Mouse (Mus musculus): ENCODE measurements at regions not wholly inside any gene's neighbourhood (a gene's known extent, or its start where the extent isn't known, plus 50 kb on each side); places are given as distances from the start of the nearest gene placed in this dataset.

DNA sequence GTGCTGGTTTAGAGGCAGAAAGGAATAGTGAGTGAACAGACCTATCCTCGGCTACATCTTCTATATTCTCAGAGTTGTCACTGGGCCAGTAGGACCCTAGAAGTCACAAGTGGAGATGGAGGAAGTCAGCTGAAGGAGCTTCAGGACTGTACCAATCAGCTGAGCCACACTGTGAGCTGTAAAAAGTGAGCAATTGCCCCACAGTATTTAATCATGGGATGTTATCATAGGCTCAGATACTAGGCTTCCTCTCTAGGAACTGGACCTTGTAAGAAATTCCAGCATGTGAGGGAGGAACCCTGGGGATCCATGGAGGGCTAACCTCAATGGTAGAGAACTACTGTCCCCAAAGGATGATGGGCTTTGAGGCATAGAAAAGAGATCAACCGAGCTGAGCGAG is 78.2 kb upstream of the Maf start:
- WGBS: 94% methylated on average over 3 of the region's 3 CpGs
- H3K79me2 ChIP-seq (ENCODE audit: control insufficient read depth, insufficient read depth, low read length): no peaks in the 10 kb centered on the region
- no peaks in the 10 kb centered on the region for H3K36me3 ChIP-seq (ENCODE audit: control insufficient read depth, insufficient read depth, low read length)
- H3K27me3 ChIP-seq (ENCODE audit: control insufficient read depth, insufficient read depth, low read length): no peaks in the 10 kb centered on the region
- H3K9ac ChIP-seq (ENCODE audit: low read depth, low read length): no peak overlapping the region
- H3K27ac ChIP-seq (replicated peaks; ENCODE audit: insufficient read depth, low read depth, low read length): no peak overlapping the region
- H3K4me3 ChIP-seq (ENCODE audit: insufficient read depth, low read depth, low read length): no peak overlapping the region
- no peak for DNase-seq (ENCODE audit: extremely low read depth, low read depth, low spot score)
- no peak for TF ChIP-seq POLR2A (IDR thresholded peaks at IDR 0.05; ENCODE audit: extremely low read depth, insufficient read depth, low read length)
- no peak for TF ChIP-seq CTCF (IDR thresholded peaks at IDR 0.05; ENCODE audit: low read depth, low read length)
- no peaks in the 10 kb centered on the region for H3K4me1 ChIP-seq (ENCODE audit: control insufficient read depth, insufficient read depth, low read length)

DNA sequence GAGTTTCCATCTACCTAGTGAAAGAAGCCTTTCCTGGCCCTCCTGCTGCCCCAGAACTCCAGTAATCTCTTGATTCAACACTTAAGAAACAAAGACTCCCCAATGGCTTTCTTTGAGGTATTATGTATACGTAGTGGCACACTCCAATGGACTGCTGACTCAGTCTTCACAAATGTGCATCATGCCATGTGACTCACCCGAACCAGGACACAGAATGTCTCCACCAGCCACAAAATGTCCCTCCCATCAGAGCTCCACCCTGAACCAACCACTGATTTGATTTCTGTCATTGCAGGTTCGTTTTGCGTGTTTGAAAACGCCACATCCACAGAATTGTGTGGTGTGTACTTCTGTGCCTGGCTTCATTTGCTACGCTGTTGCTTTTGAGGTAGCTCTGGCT is 75.8 kb upstream of the Maf start:
- Histone ChIP-seq H3K27me3 (ENCODE audit: control insufficient read depth, insufficient read depth, low read length) (no peaks in the 10 kb centered on the region), H3K4me3 (ENCODE audit: insufficient read depth, low read depth, low read length) (no peak overlapping the region), H3K9ac (ENCODE audit: low read depth, low read length) (no peak overlapping the region), H3K4me1 (ENCODE audit: control insufficient read depth, insufficient read depth, low read length) (no peaks in the 10 kb centered on the region), H3K36me3 (ENCODE audit: control insufficient read depth, insufficient read depth, low read length) (no peaks in the 10 kb centered on the region), H3K27ac (replicated peaks; ENCODE audit: insufficient read depth, low read depth, low read length) (no peak overlapping the region), H3K79me2 (ENCODE audit: control insufficient read depth, insufficient read depth, low read length) (no peaks in the 10 kb centered on the region)
- TF ChIP-seq POLR2A (IDR thresholded peaks at IDR 0.05; ENCODE audit: extremely low read depth, insufficient read depth, low read length): no peak
- no peak for TF ChIP-seq CTCF (IDR thresholded peaks at IDR 0.05; ENCODE audit: low read depth, low read length)
- WGBS: 91% methylated on average over 6 of the region's 6 CpGs
- no peak for DNase-seq (ENCODE audit: extremely low read depth, low read depth, low spot score)

DNA sequence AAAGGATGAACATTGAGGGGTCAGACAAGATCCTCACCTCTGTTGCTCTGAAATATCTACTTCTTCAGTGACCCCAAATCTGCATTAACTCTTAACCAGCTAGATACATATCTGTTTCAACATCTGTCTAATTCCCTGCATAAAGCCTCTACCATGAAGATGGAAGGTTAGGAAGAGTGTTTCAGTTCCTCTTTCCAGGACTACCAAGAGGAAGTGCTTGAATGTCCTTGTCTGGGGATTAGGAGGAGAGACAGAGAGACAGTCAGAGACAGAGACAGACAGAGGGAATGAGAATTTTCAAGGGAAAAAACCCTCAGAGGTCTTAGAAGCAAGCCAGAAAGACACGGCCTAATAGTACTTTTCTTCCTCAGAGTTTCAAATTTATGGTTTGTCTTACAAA is 70.8 kb upstream of the Maf start:
- H3K27ac ChIP-seq (replicated peaks; ENCODE audit: insufficient read depth, low read depth, low read length): no peak overlapping the region
- no peaks in the 10 kb centered on the region for H3K79me2 ChIP-seq (ENCODE audit: control insufficient read depth, insufficient read depth, low read length)

DNA sequence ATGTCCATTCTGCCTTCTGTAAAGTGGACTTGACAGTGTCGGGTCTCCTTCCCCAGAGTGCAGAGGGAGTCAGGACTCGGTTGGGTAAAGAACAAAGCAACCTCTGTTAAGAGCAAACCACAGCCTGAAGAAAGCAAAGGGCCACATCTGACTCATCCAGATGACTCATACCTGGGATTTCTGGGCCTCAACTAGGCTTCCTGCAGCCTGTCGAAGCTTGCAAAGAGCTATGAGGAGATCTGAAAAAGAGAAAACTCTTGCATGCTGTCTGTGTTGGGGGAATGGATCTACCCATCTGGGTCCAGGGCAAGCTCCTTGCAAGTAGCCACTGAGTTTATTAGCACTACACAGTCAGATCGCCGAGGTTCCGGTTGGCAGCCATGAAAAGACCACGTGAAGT is 63.5 kb upstream of the Maf start:
- no peak for DNase-seq (ENCODE audit: extremely low read depth, low read depth, low spot score)
- 83% methylated on average over 7 of the region's 7 CpGs for WGBS

More for the DNA sequence above, 70.8 kb upstream of the Maf start:
- Histone ChIP-seq H3K9ac (ENCODE audit: low read depth, low read length) (no peak overlapping the region), H3K4me1 (ENCODE audit: control insufficient read depth, insufficient read depth, low read length) (no peaks in the 10 kb centered on the region), H3K4me3 (ENCODE audit: insufficient read depth, low read depth, low read length) (no peak overlapping the region), H3K36me3 (ENCODE audit: control insufficient read depth, insufficient read depth, low read length) (no peaks in the 10 kb centered on the region), H3K27me3 (ENCODE audit: control insufficient read depth, insufficient read depth, low read length) (no peaks in the 10 kb centered on the region)
- WGBS: 100% methylated on average over 1 of the region's 1 CpGs
- TF ChIP-seq CTCF (IDR thresholded peaks at IDR 0.05; ENCODE audit: low read depth, low read length) (no peak), POLR2A (IDR thresholded peaks at IDR 0.05; ENCODE audit: extremely low read depth, insufficient read depth, low read length) (no peak)
- no peak for DNase-seq (ENCODE audit: extremely low read depth, low read depth, low spot score)

DNA sequence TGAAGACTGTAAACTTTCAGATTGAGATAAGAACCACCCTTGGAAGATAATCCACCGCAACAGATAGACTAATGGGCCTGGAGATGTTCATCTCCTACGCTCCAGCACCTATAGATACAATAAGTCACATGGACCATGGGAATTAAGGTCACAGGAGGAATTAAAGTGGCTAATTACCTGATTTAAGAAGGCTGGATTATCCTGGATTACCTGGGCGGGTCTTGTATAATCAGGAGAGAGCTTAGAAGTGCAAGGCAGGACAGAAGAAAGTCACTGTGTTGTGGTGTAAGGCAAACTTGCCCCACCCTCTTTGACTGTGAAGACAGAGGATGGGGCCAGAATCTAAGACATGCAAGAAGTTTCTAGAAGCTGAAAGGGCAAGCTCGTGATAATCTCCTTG is 61.0 kb upstream of the Maf start:
- 93% methylated on average over 4 of the region's 4 CpGs for WGBS

More for the DNA sequence above, 63.5 kb upstream of the Maf start:
- Histone ChIP-seq H3K4me1 (ENCODE audit: control insufficient read depth, insufficient read depth, low read length) (no peaks in the 10 kb centered on the region), H3K4me3 (ENCODE audit: insufficient read depth, low read depth, low read length) (no peak overlapping the region), H3K36me3 (ENCODE audit: control insufficient read depth, insufficient read depth, low read length) (no peaks in the 10 kb centered on the region), H3K9ac (ENCODE audit: low read depth, low read length) (no peak overlapping the region), H3K27ac (replicated peaks; ENCODE audit: insufficient read depth, low read depth, low read length) (no peak overlapping the region), H3K79me2 (ENCODE audit: control insufficient read depth, insufficient read depth, low read length) (no peaks in the 10 kb centered on the region), H3K27me3 (ENCODE audit: control insufficient read depth, insufficient read depth, low read length) (no peaks in the 10 kb centered on the region)
- TF ChIP-seq CTCF (IDR thresholded peaks at IDR 0.05; ENCODE audit: low read depth, low read length): no peak

DNA sequence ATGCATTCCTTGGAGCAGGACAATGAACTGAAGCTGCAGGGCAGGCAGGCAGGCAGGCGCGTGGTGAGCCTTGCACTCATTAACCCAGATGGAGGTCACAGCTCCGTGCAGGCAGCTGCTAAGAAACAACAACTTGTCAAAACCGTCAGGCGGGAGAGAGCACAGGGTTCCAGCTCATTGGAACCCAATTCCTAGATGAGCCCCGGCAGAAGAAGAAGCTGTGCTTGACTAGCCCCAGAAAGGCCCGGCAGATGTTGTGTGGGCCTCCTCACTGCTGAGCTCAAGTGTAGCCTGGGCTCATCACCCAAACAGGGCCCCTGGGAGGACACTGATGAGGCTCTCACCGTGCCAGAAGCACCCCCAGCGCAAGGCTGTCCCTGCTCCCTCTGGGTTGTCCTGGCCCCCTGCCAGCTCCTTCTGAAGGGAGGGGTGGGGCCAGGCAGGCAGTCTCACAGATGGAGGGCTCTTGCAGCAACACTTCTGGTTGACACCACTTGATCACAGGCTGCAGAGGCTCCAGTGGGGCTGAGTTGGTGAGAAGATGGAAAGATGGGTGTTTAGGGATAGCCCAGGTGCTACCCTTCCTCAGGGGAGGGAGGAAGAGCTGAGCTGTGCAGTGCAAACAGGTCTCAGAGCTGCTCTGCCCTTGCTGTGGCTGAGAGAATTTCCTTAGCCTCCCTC is 58.8 kb upstream of the Maf start:
- no peaks in the 10 kb centered on the region for H3K27me3 ChIP-seq (ENCODE audit: control insufficient read depth, insufficient read depth, low read length)
- H3K79me2 ChIP-seq (ENCODE audit: control insufficient read depth, insufficient read depth, low read length): no peaks in the 10 kb centered on the region
- H3K9ac ChIP-seq (ENCODE audit: low read depth, low read length): no peak overlapping the region
- 37% methylated on average over 9 of the region's 9 CpGs for WGBS
- no peaks in the 10 kb centered on the region for H3K4me1 ChIP-seq (ENCODE audit: control insufficient read depth, insufficient read depth, low read length)
- H3K4me3 ChIP-seq (ENCODE audit: insufficient read depth, low read depth, low read length): no peak overlapping the region
- TF ChIP-seq POLR2A (IDR thresholded peaks at IDR 0.05; ENCODE audit: extremely low read depth, insufficient read depth, low read length): no peak
- TF ChIP-seq CTCF (IDR thresholded peaks at IDR 0.05; ENCODE audit: low read depth, low read length): no peak
- no peak overlapping the region for H3K27ac ChIP-seq (replicated peaks; ENCODE audit: insufficient read depth, low read depth, low read length)
- no peaks in the 10 kb centered on the region for H3K36me3 ChIP-seq (ENCODE audit: control insufficient read depth, insufficient read depth, low read length)
- DNase-seq (ENCODE audit: extremely low read depth, low read depth, low spot score): no peak

More for the DNA sequence above, 61.0 kb upstream of the Maf start:
- no peaks in the 10 kb centered on the region for H3K36me3 ChIP-seq (ENCODE audit: control insufficient read depth, insufficient read depth, low read length)
- H3K79me2 ChIP-seq (ENCODE audit: control insufficient read depth, insufficient read depth, low read length): no peaks in the 10 kb centered on the region
- no peak overlapping the region for H3K27ac ChIP-seq (replicated peaks; ENCODE audit: insufficient read depth, low read depth, low read length)
- DNase-seq (ENCODE audit: extremely low read depth, low read depth, low spot score): no peak
- TF ChIP-seq CTCF (IDR thresholded peaks at IDR 0.05; ENCODE audit: low read depth, low read length): no peak
- H3K4me3 ChIP-seq (ENCODE audit: insufficient read depth, low read depth, low read length): no peak overlapping the region
- H3K27me3 ChIP-seq (ENCODE audit: control insufficient read depth, insufficient read depth, low read length): no peaks in the 10 kb centered on the region
- no peak overlapping the region for H3K9ac ChIP-seq (ENCODE audit: low read depth, low read length)
- no peaks in the 10 kb centered on the region for H3K4me1 ChIP-seq (ENCODE audit: control insufficient read depth, insufficient read depth, low read length)

Data from liver, adult 2 months (tissue).